Mouse (Mus musculus) liver, postnatal 0 days (tissue): ENCODE measurements around the gene Proca1. TPM values are rescaled to one million over a fixed set of nuclear protein-coding genes. Genes with fewer than 3 reads are reported as not detected.

ENCODE experiments used
- ATAC-seq: fragments of 200-750 bp; cut with Nextera tagmentation; 2 replicates; pipeline ENCODE4 v1.8.0; 2017; ENCODE audit warnings: mild to moderate bottlenecking, moderate library complexity
- DNase-seq: peaks from one replicate; pipeline ENCODE4 v3.0.0-alpha.2; 2016
- H3K27ac ChIP-seq: fragments of 300-500 bp; sonication (generic); 2 replicates; pipeline ENCODE4 v1.5.1; 2014; ENCODE audit warnings: antibody characterized with exemption, moderate library complexity, mild to moderate bottlenecking, low read depth
- H3K27me3 ChIP-seq: fragments of 300-500 bp; sonication (generic); 2 replicates; pipeline ENCODE4 v1.6.1; 2014; ENCODE audit warnings: low read length, control low read depth, mixed read lengths; ENCODE audit not compliant: insufficient read depth
- H3K36me3 ChIP-seq: fragments of 300-500 bp; sonication (generic); replicated peaks from 2 replicates; pipeline ENCODE4 v1.6.1; 2014; ENCODE audit warnings: mild to moderate bottlenecking, control low read depth, low read length, moderate library complexity, mixed read lengths; ENCODE audit not compliant: insufficient read depth
- H3K4me1 ChIP-seq: fragments of 300-500 bp; sonication (generic); 2 replicates; pipeline ENCODE4 v1.6.1; 2014; ENCODE audit warnings: antibody characterized with exemption, mild to moderate bottlenecking, control low read depth; ENCODE audit not compliant: insufficient read depth
- H3K4me2 ChIP-seq: fragments of 300-500 bp; sonication (generic); 2 replicates; pipeline ENCODE4 v1.6.1; 2014; ENCODE audit warnings: low read depth, mild to moderate bottlenecking, low read length, moderate library complexity, mixed read lengths
- H3K4me3 ChIP-seq: fragments of 300-500 bp; sonication (generic); 2 replicates; pipeline ENCODE4 v1.5.1; 2014; ENCODE audit warnings: low read depth, low read length
- H3K9ac ChIP-seq: fragments of 300-500 bp; sonication (generic); replicated peaks from 2 replicates; pipeline ENCODE4 v1.6.1; 2014; ENCODE audit warnings: mild to moderate bottlenecking, moderate library complexity
- H3K9me3 ChIP-seq: fragments of 300-500 bp; sonication (generic); 2 replicates; pipeline ENCODE4 v1.6.1; 2016; ENCODE audit warnings: mild to moderate bottlenecking, control low read depth, low read length, mixed read lengths
- CTCF ChIP-seq: sonication (generic); IDR thresholded peaks from 2 replicates; pipeline ENCODE4 v1.5.1; 2016; ENCODE audit warnings: antibody characterized with exemption, low read depth
- EP300 ChIP-seq: IDR thresholded peaks from 2 replicates; pipeline ENCODE4 v1.6.1; 2016; ENCODE audit warnings: antibody characterized with exemption, low read depth, mild to moderate bottlenecking
- WGBS: fragments of 180-500 bp; shearing (Covaris S2); extraction: QIAGEN DNeasy Blood & Tissue Kit; methylation state at CpG from one replicate; pipeline ENCODE4 v1.1.7; 2014; ENCODE audit not compliant: insufficient replicate concordance; 5-methylcytosine and 5-hydroxymethylcytosine counted together
- polyA plus RNA-seq: library from polyadenylated mRNA; unstranded; fragments of >200 nt; fragmentation: Nextera tagmentation; extraction: Ambion mirVana; gene quantifications from 2 replicates; pipeline ENCODE4 v1.2.1, GENCODE M21; 2015

The Proca1 gene
- polyA plus RNA-seq, 1 experiment from 2014 or later = 1.00 TPM

DNA sequence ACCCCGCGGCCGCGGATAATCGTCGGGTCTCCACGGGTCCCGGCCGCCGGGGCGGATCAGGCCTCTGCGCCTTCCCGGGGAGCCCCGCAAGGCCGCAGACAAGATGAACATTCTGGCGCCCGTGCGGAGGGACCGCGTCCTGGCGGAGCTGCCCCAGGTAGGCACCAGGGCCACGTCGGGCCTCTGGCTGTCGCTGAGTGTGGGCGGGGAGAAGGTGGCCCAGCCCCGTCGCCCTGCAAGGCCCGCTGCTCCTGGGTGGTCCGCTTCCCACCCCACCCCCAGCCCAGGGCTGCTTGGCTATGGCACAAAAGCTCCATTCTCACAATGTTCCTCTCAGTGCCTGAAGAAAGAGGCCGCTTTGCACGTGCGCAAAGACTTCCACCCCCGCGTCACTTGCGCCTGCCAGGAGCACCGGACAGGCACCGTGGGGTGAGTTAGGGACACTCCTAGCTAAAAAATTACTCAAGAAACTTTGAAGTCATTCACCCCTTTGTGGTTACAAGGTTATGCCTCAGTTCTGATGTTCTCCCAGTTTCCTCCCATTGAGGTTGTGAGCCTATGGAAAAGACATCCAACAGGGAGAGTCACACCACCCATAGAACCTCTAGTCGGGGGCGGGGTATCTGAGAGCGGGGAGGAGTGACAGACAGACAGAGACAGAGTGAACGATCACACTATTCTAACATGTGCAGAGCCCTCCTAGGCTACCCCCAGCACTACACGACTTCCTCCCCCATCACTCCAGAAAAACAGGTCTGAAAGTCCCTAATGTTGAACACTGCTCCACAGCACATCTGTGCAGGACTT is 3.8 kb upstream of the Proca1 start:
- Histone ChIP-seq H3K27me3 (peaks cover 42% of the 10 kb centered on the region), H3K9ac (peak overlapping the region; percentile 72), H3K9me3 (no peaks in the 10 kb centered on the region), H3K4me2 (peak overlapping the region; percentile 84), H3K4me1 (peaks cover 13% of the 10 kb centered on the region), H3K4me3 (peak overlapping the region; percentile 62), H3K36me3 (peaks cover 3% of the 10 kb centered on the region; the same call in 1 of the 2 replicates), H3K27ac (peak overlapping the region; percentile 79)
- 2% methylated on average over 33 of the region's 42 CpGs for WGBS
- DNase-seq = peak; percentile 56
- peak; percentile 66 for ATAC-seq
- TF ChIP-seq CTCF (no peak), EP300 (no peak)

DNA sequence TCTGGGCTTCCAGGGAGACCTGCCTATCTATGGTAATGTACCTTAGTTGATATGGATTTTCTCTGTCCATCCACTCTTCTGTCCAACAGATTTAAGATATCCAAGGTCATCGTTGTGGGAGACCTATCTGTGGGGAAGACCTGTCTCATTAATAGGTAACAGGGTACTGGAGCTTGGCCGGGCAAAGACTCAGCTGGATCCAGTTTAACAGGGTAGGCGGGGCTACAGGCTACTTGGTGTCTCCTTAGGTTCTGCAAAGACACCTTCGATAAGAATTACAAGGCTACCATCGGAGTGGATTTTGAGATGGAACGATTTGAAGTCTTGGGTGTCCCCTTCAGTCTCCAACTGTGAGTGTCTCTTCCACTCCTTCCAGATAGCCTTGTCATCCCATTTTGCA is 3.2 kb upstream of the Proca1 start:
- Histone ChIP-seq H3K4me2 (peak overlapping the region; percentile 84), H3K9me3 (no peaks in the 10 kb centered on the region), H3K9ac (no peak overlapping the region), H3K4me3 (peak overlapping the region; percentile 62; the same call in 1 of the 2 replicates), H3K36me3 (peaks cover 3% of the 10 kb centered on the region; the same call in 1 of the 2 replicates), H3K27ac (no peak overlapping the region), H3K27me3 (peaks cover 42% of the 10 kb centered on the region), H3K4me1 (peaks cover 19% of the 10 kb centered on the region)
- ATAC-seq (no peak), DNase-seq (no peak)
- 64% methylated on average over 6 of the region's 6 CpGs for WGBS
- TF ChIP-seq CTCF (no peak), EP300 (no peak)

DNA sequence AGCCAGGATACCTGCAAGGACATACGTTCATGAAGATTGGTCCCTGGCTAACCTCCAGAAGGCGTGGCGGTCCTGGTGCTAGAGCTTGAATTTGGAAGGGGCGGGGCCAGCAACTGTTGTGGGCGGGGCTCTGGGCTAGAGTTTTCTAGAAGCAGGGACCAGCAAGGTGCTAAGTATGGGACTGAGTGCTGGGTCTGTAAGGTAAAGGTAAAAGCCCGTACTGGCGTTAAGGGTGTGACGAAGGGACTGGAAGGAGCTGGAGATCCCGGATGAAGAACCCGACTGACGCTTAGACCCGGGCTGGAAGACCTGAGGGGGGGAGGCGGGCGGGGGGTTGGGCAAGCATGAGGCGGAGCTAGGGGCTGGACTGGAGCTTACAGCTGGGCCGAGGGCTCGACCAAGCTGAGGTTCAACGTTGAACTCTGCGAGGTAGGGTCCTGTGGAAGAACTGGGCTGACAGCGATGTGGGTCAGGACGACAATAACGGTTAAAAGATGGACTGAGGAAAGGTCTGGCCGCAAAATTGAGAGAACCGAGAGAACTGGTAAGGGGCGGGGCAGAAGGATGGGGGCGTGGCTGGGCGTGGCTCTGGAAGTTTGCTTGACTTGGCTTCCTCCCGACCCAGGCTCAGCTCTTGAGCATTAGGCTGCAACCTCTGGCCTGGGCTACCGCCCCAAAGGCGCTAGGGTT is 1.4 kb downstream of the Proca1 start:
- TF ChIP-seq CTCF (no peak), EP300 (no peak)
- Histone ChIP-seq H3K4me3 (peak overlapping the region; percentile 64), H3K27me3 (peaks cover 19% of the 10 kb centered on the region), H3K4me2 (peak overlapping the region; percentile 94), H3K4me1 (peaks cover 13% of the 10 kb centered on the region), H3K9ac (peak overlapping the region; percentile 59), H3K36me3 (peaks cover 3% of the 10 kb centered on the region; the same call in 1 of the 2 replicates), H3K9me3 (no peaks in the 10 kb centered on the region), H3K27ac (no peak overlapping the region)
- WGBS = 3% methylated on average over 29 of the region's 30 CpGs
- peak; percentile 83 for ATAC-seq
- DNase-seq = peak; percentile 89

DNA sequence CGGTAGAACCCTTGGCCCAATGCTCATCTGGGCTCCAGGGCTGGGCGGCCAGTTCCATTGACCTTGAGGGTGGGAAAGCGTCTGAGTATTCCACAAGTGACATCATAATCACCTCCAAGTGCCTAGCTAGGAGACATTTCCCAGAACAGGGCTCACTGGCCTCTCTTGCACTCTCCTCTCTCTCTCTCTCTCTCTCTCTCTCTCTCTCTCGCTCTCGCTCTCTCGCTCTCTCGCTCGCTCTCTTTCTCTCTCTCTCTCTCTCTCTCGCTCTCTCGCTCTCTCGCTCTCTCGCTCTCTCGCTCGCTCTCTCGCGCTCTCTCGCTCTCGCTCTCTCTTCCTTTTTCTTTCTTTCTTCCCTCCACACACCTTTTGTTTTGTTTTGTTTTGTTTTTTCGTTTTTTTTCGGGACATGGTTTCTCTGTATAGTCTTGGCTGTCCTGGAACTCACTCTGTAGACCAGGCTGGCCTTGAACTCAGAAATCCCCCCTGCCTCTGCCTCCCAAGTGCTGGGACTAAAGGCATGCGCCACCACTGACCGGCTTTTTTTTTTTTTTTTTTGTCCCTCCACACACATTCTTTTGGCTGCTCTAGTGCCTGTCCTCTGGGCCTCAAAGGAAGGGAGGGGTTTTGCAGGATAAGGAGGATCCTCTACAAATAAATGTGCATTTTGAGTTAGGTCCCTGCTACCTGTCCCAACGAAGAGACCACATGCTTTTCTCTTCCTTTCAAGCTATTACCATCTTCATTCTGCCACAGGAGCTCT is 2.1 kb downstream of the Proca1 start:
- ATAC-seq = no peak
- WGBS = 62% methylated on average over 23 of the region's 23 CpGs

DNA sequence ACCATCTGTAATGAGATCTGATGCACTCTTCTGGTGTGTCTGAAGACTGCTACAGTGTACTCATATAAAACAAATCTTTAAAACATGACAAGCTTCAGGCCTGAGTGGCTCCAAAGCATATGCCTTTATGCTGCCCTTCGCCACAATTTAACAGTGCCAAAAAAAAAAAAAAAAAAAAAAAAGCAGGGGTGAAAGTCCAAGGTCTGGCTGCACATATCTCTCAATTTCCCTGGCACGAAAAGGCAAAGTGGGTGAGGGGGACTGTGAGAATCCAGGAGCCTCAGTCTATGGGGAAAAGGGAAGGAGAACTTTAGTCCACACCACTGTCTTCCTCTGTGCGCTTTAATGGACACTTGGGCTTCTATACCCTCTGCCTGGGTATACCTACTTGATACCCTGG is 9.2 kb downstream of the Proca1 start:
- Histone ChIP-seq H3K4me2 (peak overlapping the region; percentile 29), H3K4me3 (no peak overlapping the region), H3K36me3 (peaks cover 20% of the 10 kb centered on the region), H3K9me3 (no peaks in the 10 kb centered on the region), H3K27ac (peak overlapping the region; percentile 55; the same call in 1 of the 2 replicates), H3K27me3 (no peaks in the 10 kb centered on the region), H3K9ac (no peak overlapping the region; the same call in 1 of the 2 replicates), H3K4me1 (0 out of 2 replicates have a peak, but pooled peaks cover 3% of the 10 kb centered on the region)
- ATAC-seq = peak; percentile 73
- TF ChIP-seq CTCF = no peak
- TF ChIP-seq EP300 = peak; percentile 55
- WGBS = 66% methylated on average over 3 of the region's 3 CpGs
- no peak for DNase-seq

More for the DNA sequence above, 2.1 kb downstream of the Proca1 start:
- no peak for TF ChIP-seq CTCF
- TF ChIP-seq EP300 = no peak
- H3K27ac ChIP-seq = no peak overlapping the region
- peaks cover 12% of the 10 kb centered on the region for H3K27me3 ChIP-seq
- peak overlapping the region; percentile 59 for H3K9ac ChIP-seq
- no peak for DNase-seq
- peaks cover 10% of the 10 kb centered on the region for H3K4me1 ChIP-seq
- peak overlapping the region; percentile 64 for H3K4me3 ChIP-seq
- peak overlapping the region; percentile 94 for H3K4me2 ChIP-seq
- H3K9me3 ChIP-seq = no peaks in the 10 kb centered on the region
- peaks cover 3% of the 10 kb centered on the region; the same call in 1 of the 2 replicates for H3K36me3 ChIP-seq

DNA sequence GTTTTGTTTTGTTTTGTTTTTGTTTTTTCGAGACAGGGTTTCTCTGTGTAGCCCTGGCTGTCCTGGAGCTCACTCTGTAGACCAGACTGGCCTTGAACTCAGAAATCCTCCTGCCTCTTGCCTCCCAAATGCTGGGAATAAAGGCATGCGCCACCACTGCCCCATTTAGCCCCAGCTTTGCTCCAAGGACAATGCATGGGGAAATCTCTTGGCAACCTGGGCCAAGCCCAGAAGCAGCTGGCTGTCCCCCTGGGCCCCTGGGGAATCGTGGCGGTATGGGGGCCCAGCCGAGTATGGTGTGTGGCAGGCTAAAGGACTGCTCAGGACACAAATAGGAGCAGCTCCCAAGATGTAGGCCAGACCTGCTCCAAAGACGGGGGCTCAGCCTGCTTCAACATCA is 11.1 kb downstream of the Proca1 start:
- H3K4me1 ChIP-seq = 0 out of 2 replicates have a peak, but pooled peaks cover 3% of the 10 kb centered on the region
- ATAC-seq = no peak
- 85% methylated on average over 6 of the region's 6 CpGs for WGBS
- H3K27me3 ChIP-seq = no peaks in the 10 kb centered on the region
- no peak overlapping the region for H3K9ac ChIP-seq
- no peak for DNase-seq
- H3K4me3 ChIP-seq = no peak overlapping the region
- H3K36me3 ChIP-seq = peaks cover 39% of the 10 kb centered on the region
- no peak overlapping the region for H3K4me2 ChIP-seq
- H3K27ac ChIP-seq = no peak overlapping the region
- TF ChIP-seq CTCF (no peak), EP300 (no peak)
- no peaks in the 10 kb centered on the region for H3K9me3 ChIP-seq
